Mouse (Mus musculus) limb, embryonic 15.5 days (tissue): ENCODE results near the gene 1700028J19Rik. TPM values are rescaled to one million over a fixed set of nuclear protein-coding genes. Genes with fewer than 3 reads are reported as not detected.
"Not testable (repeated sequence)": the region's sequence is repeated elsewhere in the genome, so short reads cannot be mapped to it uniquely, and the experiment has no call there.

ENCODE experiments used
- ATAC-seq: fragments of 200-750 bp; cut with Nextera tagmentation; 2 replicates; pipeline ENCODE4 v1.8.0; 2017; ENCODE audit warnings: low read depth, moderate TSS enrichment; ENCODE audit not compliant: insufficient number of reproducible peaks, low FRiP score, low TSS enrichment
- H3K27ac ChIP-seq: fragments of 300-500 bp; sonication (generic); 2 replicates; pipeline ENCODE4 v1.5.1; 2015; ENCODE audit warnings: moderate library complexity, mild to moderate bottlenecking, inconsistent platforms
- H3K27me3 ChIP-seq: fragments of 300-500 bp; sonication (generic); 2 replicates; pipeline ENCODE4 v1.6.1; 2015; ENCODE audit warnings: inconsistent platforms
- H3K36me3 ChIP-seq: fragments of 300-500 bp; sonication (generic); 2 replicates; pipeline ENCODE4 v1.6.1; 2015; ENCODE audit warnings: inconsistent platforms
- H3K4me1 ChIP-seq: fragments of 300-500 bp; sonication (generic); 2 replicates; pipeline ENCODE4 v1.6.1; 2015; ENCODE audit warnings: inconsistent platforms
- H3K4me2 ChIP-seq: fragments of 300-500 bp; sonication (generic); 2 replicates; pipeline ENCODE4 v1.6.1; 2015; ENCODE audit warnings: mild to moderate bottlenecking, inconsistent platforms
- H3K4me3 ChIP-seq: fragments of 300-500 bp; sonication (generic); 2 replicates; pipeline ENCODE4 v1.5.1; 2015; ENCODE audit warnings: mild to moderate bottlenecking, inconsistent platforms
- H3K9ac ChIP-seq: fragments of 300-500 bp; sonication (generic); 2 replicates; pipeline ENCODE4 v1.6.1; 2015; ENCODE audit warnings: inconsistent platforms
- H3K9me3 ChIP-seq: fragments of 300-500 bp; sonication (generic); 2 replicates; pipeline ENCODE4 v1.6.1; 2016; ENCODE audit warnings: inconsistent platforms
- WGBS: fragments of 180-500 bp; shearing (Covaris S2); methylation state at CpG from one replicate; pipeline ENCODE4 v1.1.7; 2015; 5-methylcytosine and 5-hydroxymethylcytosine counted together
- polyA plus RNA-seq: library from polyadenylated mRNA; unstranded; fragments of >200 nt; fragmentation: Nextera tagmentation; extraction: Ambion mirVana; gene quantifications from 2 replicates; pipeline ENCODE4 v1.2.1, GENCODE M21; 2015

The 1700028J19Rik gene
- polyA plus RNA-seq, 1 experiment from 2014 or later: 0.51 TPM

- H3K4me3 ChIP-seq, H3K27me3 ChIP-seq, H3K4me1 ChIP-seq, H3K27ac ChIP-seq, H3K4me2 ChIP-seq, H3K36me3 ChIP-seq, H3K9me3 ChIP-seq, H3K9ac ChIP-seq, ATAC-seq: not testable (repeated sequence)
- WGBS: 96% methylated on average over 1 of the region's 1 CpGs
These were observed 53.0 kb downstream of the 1700028J19Rik start for GRCm38 (mm10) chr7:44193466-44193865.

- not testable (repeated sequence) for H3K27ac ChIP-seq, H3K4me1 ChIP-seq, H3K4me3 ChIP-seq, H3K27me3 ChIP-seq, H3K9me3 ChIP-seq, ATAC-seq, H3K36me3 ChIP-seq, H3K9ac ChIP-seq, H3K4me2 ChIP-seq
These were observed 58.6 kb downstream of the 1700028J19Rik start, which contains the start of gene Klk1b24 for GRCm38 (mm10) chr7:44187936-44188335. Gene Klk1b24, plus strand, starts transcription at chr7:44188236.

GRCm38 (mm10) chr7:44186516-44186915 lies 60.0 kb downstream of the 1700028J19Rik start:
- not testable (repeated sequence) for ATAC-seq, H3K27ac ChIP-seq, H3K4me3 ChIP-seq, H3K4me2 ChIP-seq, H3K9me3 ChIP-seq, H3K36me3 ChIP-seq, H3K9ac ChIP-seq, H3K27me3 ChIP-seq, H3K4me1 ChIP-seq
- WGBS: 47% methylated on average over 8 of the region's 8 CpGs

Other genes starting within 250 kb of the 1700028J19Rik start
- 0.31 and 3.5 TPM in 2 replicates for gene Klk1b26, start 234.5 kb downstream of the 1700028J19Rik start, polyA plus RNA-seq
- gene Klk1b27, start 194.4 kb downstream of the 1700028J19Rik start, polyA plus RNA-seq: not detected in 2 replicates
- not detected in 2 replicates for gene Klk1b21, start 144.4 kb downstream of the 1700028J19Rik start, polyA plus RNA-seq
- gene Klk1b22, start 134.0 kb downstream of the 1700028J19Rik start, polyA plus RNA-seq: not detected in 2 replicates
- not detected in 2 replicates for gene Klk1b16, start 109.9 kb downstream of the 1700028J19Rik start, polyA plus RNA-seq
- gene Klk1b24, start 58.5 kb downstream of the 1700028J19Rik start, polyA plus RNA-seq: not detected in 2 replicates
- not detected in 2 replicates for gene Klk1b3, start 48.5 kb downstream of the 1700028J19Rik start, polyA plus RNA-seq
- not detected in 2 replicates for gene Klk1b4, start 39.3 kb downstream of the 1700028J19Rik start, polyA plus RNA-seq
- gene Klk1b5, start 30.8 kb downstream of the 1700028J19Rik start, polyA plus RNA-seq: not detected in 2 replicates
- 0.20 TPM in 1 of 2 replicates, not detected in the other for gene Klk1, start 21.3 kb downstream of the 1700028J19Rik start, polyA plus RNA-seq
- not detected in 2 replicates for gene Gm36864, start 10.5 kb downstream of the 1700028J19Rik start, polyA plus RNA-seq
- gene 2410002F23Rik, start within 50 bp of the 1700028J19Rik start, polyA plus RNA-seq: 163 and 183 TPM in 2 replicates
- gene Acp4, start 10.7 kb upstream of the 1700028J19Rik start, polyA plus RNA-seq: 0.33 and 0.83 TPM in 2 replicates
- not detected in 2 replicates for gene Gm15517, start 14.8 kb upstream of the 1700028J19Rik start, polyA plus RNA-seq
- 24.0 and 31.1 TPM in 2 replicates for gene Clec11a, start 60.2 kb upstream of the 1700028J19Rik start, polyA plus RNA-seq
- 2.4 and 3.2 TPM in 2 replicates for gene Shank1, start 63.6 kb upstream of the 1700028J19Rik start, polyA plus RNA-seq
- gene Syt3, start 137.4 kb upstream of the 1700028J19Rik start, polyA plus RNA-seq: 2.2 and 3.2 TPM in 2 replicates
- gene 1700008O03Rik, start 139.1 kb upstream of the 1700028J19Rik start, polyA plus RNA-seq: 0.43 and 0.58 TPM in 2 replicates
- 0.55 and 0.87 TPM in 2 replicates for gene Lrrc4b, start 182.3 kb upstream of the 1700028J19Rik start, polyA plus RNA-seq
- 0.29 and 0.56 TPM in 2 replicates for gene Aspdh, start 218.7 kb upstream of the 1700028J19Rik start, polyA plus RNA-seq
- 92.9 and 121 TPM in 2 replicates for gene Josd2, start 221.3 kb upstream of the 1700028J19Rik start, polyA plus RNA-seq
- 103 and 116 TPM in 2 replicates for gene Emc10, start 249.8 kb upstream of the 1700028J19Rik start, polyA plus RNA-seq
- 9.7 and 12.8 TPM in 2 replicates for gene Fam71e1, start 249.9 kb upstream of the 1700028J19Rik start, polyA plus RNA-seq